ENCODE assay signal across 8 mouse cellular contexts in the genomic region with DNA sequence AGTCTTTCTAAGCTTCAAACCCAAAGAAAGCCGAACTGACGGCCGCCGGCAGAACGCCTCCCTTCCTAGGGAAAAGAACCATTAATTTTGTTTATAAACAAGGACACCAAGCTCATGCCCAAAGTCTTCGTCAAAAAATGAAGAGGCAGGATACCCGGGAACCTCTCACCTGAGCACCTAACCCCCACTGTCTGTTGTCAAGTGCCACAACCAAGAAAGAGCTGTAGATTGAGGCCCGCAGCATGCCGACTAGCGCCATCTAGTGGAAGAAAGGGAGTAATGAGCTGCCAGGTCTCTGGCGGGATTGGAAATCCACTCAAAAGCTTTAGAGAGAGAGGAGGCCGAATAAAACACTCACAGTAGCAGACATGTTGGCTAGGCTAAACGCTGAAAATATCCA.
DNase-seq lines count a peak whose midpoint lies in the region; ATAC-seq lines count a peak whose summit lies in the region.

No protein-coding gene starts in this region.

- H3K27ac ChIP-seq in forebrain, embryonic 14.5 days (ENCODE audit: low read depth, low read length), result no peak overlapping the region
- no peak overlapping the region for H3K27ac ChIP-seq in forebrain, embryonic 12.5 days
- H3K27ac ChIP-seq in forebrain, embryonic 15.5 days (replicated peaks), result no peak overlapping the region

- no peak overlapping the region for H3K4me3 ChIP-seq in forebrain, embryonic 14.5 days (ENCODE audit: low read depth, low read length)
- H3K4me3 ChIP-seq in forebrain, embryonic 12.5 days (replicated peaks), result no peak overlapping the region
- H3K4me3 ChIP-seq in forebrain, embryonic 15.5 days, result no peak overlapping the region

- no peaks in the 10 kb centered on the region for H3K4me1 ChIP-seq in forebrain, embryonic 14.5 days (ENCODE audit: control insufficient read depth, insufficient read depth, low read length)
- no peaks in the 10 kb centered on the region for H3K4me1 ChIP-seq in forebrain, embryonic 12.5 days
- H3K4me1 ChIP-seq in forebrain, embryonic 15.5 days, result no peaks in the 10 kb centered on the region

- no peak overlapping the region for H3K4me2 ChIP-seq in forebrain, embryonic 14.5 days (ENCODE audit: low read length)
- no peak overlapping the region for H3K4me2 ChIP-seq in forebrain, embryonic 12.5 days
- H3K4me2 ChIP-seq in forebrain, embryonic 15.5 days (replicated peaks), result no peak overlapping the region

- no peaks in the 10 kb centered on the region for H3K9me3 ChIP-seq in forebrain, embryonic 14.5 days (replicated peaks; ENCODE audit: control insufficient read depth, low read length)
- H3K9me3 ChIP-seq in forebrain, embryonic 12.5 days, result no peaks in the 10 kb centered on the region
- no peaks in the 10 kb centered on the region for H3K9me3 ChIP-seq in forebrain, embryonic 15.5 days

- 44% methylated on average over 13 of the region's 13 CpGs for WGBS in forebrain, embryonic 14.5 days
- WGBS in forebrain, embryonic 12.5 days, result 39% methylated on average over 13 of the region's 13 CpGs
- 39% methylated on average over 13 of the region's 13 CpGs for WGBS in forebrain, embryonic 15.5 days

- H3K36me3 ChIP-seq in forebrain, embryonic 14.5 days (ENCODE audit: control insufficient read depth, insufficient read depth, low read length), result no peaks in the 10 kb centered on the region
- no peaks in the 10 kb centered on the region for H3K36me3 ChIP-seq in forebrain, embryonic 12.5 days (replicated peaks)
- no peaks in the 10 kb centered on the region for H3K36me3 ChIP-seq in forebrain, embryonic 15.5 days

- peak; percentile 75 for DNase-seq in forebrain, embryonic 14.5 days (ENCODE audit: low spot score)
- DNase-seq in CD4-positive helper T cell, adult 2 months (ENCODE audit: low read depth, low spot score), result peak; percentile 60
- DNase-seq in brain, adult 2 months (ENCODE audit: low read depth, low spot score), result peak; percentile 58
- DNase-seq in layer of hippocampus, adult 18-20 months (ENCODE audit: low spot score in 2 of 2), result peak; percentile 8 to 65
- peak; percentile 16 for DNase-seq in telencephalon, adult 2 months (ENCODE audit: low read depth, low spot score)

- H3K27me3 ChIP-seq in forebrain, embryonic 14.5 days (replicated peaks; ENCODE audit: control insufficient read depth, insufficient read depth, low read length), result no peaks in the 10 kb centered on the region
- H3K27me3 ChIP-seq in forebrain, embryonic 12.5 days, result no peaks in the 10 kb centered on the region
- H3K27me3 ChIP-seq in forebrain, embryonic 15.5 days, result no peaks in the 10 kb centered on the region

- H3K9ac ChIP-seq in forebrain, embryonic 14.5 days (ENCODE audit: low read length), result no peak overlapping the region
- H3K9ac ChIP-seq in forebrain, embryonic 12.5 days, result no peak overlapping the region
- no peak overlapping the region for H3K9ac ChIP-seq in forebrain, embryonic 15.5 days (replicated peaks)

- no peak for ATAC-seq in forebrain, embryonic 14.5 days
- no peak for ATAC-seq in forebrain, embryonic 12.5 days (ENCODE audit: low FRiP score)
- 0 out of 2 replicates have a peak, but pooled peaks have one; percentile 38 for ATAC-seq in forebrain, embryonic 15.5 days (replicated peaks)
- peak; percentile 61; the same call in 1 of the 2 replicates for ATAC-seq in megakaryocyte-erythroid progenitor cell, adult 5-6 weeks (replicated peaks; ENCODE audit: low FRiP score, low TSS enrichment, poor library complexity, severe bottlenecking)

Comparison
In these comparisons a context has a peak if more than half of its experiments do, and no peak if none do; other contexts are left out.
1. ATAC-seq: peak in forebrain, embryonic 15.5 days (single experiment) and megakaryocyte-erythroid progenitor cell, adult 5-6 weeks (single experiment); none in forebrain, embryonic 14.5 days (single experiment) and forebrain, embryonic 12.5 days (single experiment).
2. DNase-seq: peak in every context shown above with its lines; median percentile 75 in forebrain, embryonic 14.5 days; 60 in CD4-positive helper T cell, adult 2 months; 58 in brain, adult 2 months; 36 in layer of hippocampus, adult 18-20 months; 16 in telencephalon, adult 2 months.